Mouse (Mus musculus): ENCODE measurements around the gene Etfbkmt. TPM values are rescaled to one million over a fixed set of nuclear protein-coding genes. Genes with fewer than 3 reads are reported as not detected.
"Not testable (repeated sequence)": the region's sequence is repeated elsewhere in the genome, so short reads cannot be mapped to it uniquely, and the experiment has no call there.

The Etfbkmt gene
- polyA plus RNA-seq, 1 experiment: 16.1 TPM

GRCm38 (mm10) chr6:149116992-149117391 lies 22.7 kb upstream of the Etfbkmt start:
- TF ChIP-seq CTCF (conservative IDR thresholded peaks at IDR 0.05; ENCODE audit: insufficient read depth, insufficient read length, low read depth, low read length): no peak
- no peak for TF ChIP-seq POLR2A (IDR thresholded peaks at IDR 0.05; ENCODE audit: low read depth, low read length)
- Histone ChIP-seq H3K36me3 (ENCODE audit: control insufficient read depth, insufficient read depth, low read length) (no peaks in the 10 kb centered on the region), H3K27me3 (replicated peaks; ENCODE audit: control insufficient read depth, insufficient read depth, low read length) (no peaks in the 10 kb centered on the region), H3K4me3 (ENCODE audit: insufficient read depth, low read depth, low read length) (no peak overlapping the region), H3K27ac (ENCODE audit: insufficient read depth, low read depth, low read length) (no peak overlapping the region), H3K4me1 (ENCODE audit: control insufficient read depth, insufficient read depth, low read length) (peaks cover 6% of the 10 kb centered on the region; the same call in 1 of the 2 replicates)
- peak; percentile 45 for DNase-seq

GRCm38 (mm10) chr6:149118935-149119334 lies 20.7 kb upstream of the Etfbkmt start:
- 36% methylated on average over 2 of the region's 2 CpGs for whole genome bisulfite sequencing
- TF ChIP-seq POLR2A (IDR thresholded peaks at IDR 0.05; ENCODE audit: low read depth, low read length) (no peak), CTCF (conservative IDR thresholded peaks at IDR 0.05; ENCODE audit: insufficient read depth, insufficient read length, low read depth, low read length) (0 out of 2 replicates have a peak, but pooled peaks have one; percentile 11)
- Histone ChIP-seq H3K36me3 (ENCODE audit: control insufficient read depth, insufficient read depth, low read length) (no peaks in the 10 kb centered on the region), H3K4me1 (ENCODE audit: control insufficient read depth, insufficient read depth, low read length) (peaks cover 6% of the 10 kb centered on the region; the same call in 1 of the 2 replicates), H3K4me3 (ENCODE audit: insufficient read depth, low read depth, low read length) (no peak overlapping the region), H3K27me3 (replicated peaks; ENCODE audit: control insufficient read depth, insufficient read depth, low read length) (no peaks in the 10 kb centered on the region), H3K27ac (ENCODE audit: insufficient read depth, low read depth, low read length) (no peak overlapping the region)
- DNase-seq: peak; percentile 83

GRCm38 (mm10) chr6:149119853-149120252 lies 19.8 kb upstream of the Etfbkmt start:
- DNase-seq: peak; percentile 84
- 40% methylated on average over 2 of the region's 2 CpGs for WGBS
- no peak overlapping the region for H3K27ac ChIP-seq (ENCODE audit: insufficient read depth, low read depth, low read length)
- no peak overlapping the region for H3K4me3 ChIP-seq (ENCODE audit: insufficient read depth, low read depth, low read length)
- no peaks in the 10 kb centered on the region for H3K27me3 ChIP-seq (replicated peaks; ENCODE audit: control insufficient read depth, insufficient read depth, low read length)
- no peaks in the 10 kb centered on the region for H3K36me3 ChIP-seq (ENCODE audit: control insufficient read depth, insufficient read depth, low read length)
- TF ChIP-seq POLR2A (IDR thresholded peaks at IDR 0.05; ENCODE audit: low read depth, low read length) (no peak), CTCF (conservative IDR thresholded peaks at IDR 0.05; ENCODE audit: insufficient read depth, insufficient read length, low read depth, low read length) (peak; percentile 42)
- peaks cover 6% of the 10 kb centered on the region; the same call in 1 of the 2 replicates for H3K4me1 ChIP-seq (ENCODE audit: control insufficient read depth, insufficient read depth, low read length)

- no peaks in the 10 kb centered on the region for H3K36me3 ChIP-seq (ENCODE audit: control insufficient read depth, insufficient read depth, low read length)
- no peak for DNase-seq
- H3K27me3 ChIP-seq (replicated peaks; ENCODE audit: control insufficient read depth, insufficient read depth, low read length): no peaks in the 10 kb centered on the region
- H3K27ac ChIP-seq (ENCODE audit: insufficient read depth, low read depth, low read length): no peak overlapping the region
- H3K4me3 ChIP-seq (ENCODE audit: insufficient read depth, low read depth, low read length): no peak overlapping the region
- no peak for TF ChIP-seq POLR2A (IDR thresholded peaks at IDR 0.05; ENCODE audit: low read depth, low read length)
- TF ChIP-seq CTCF (conservative IDR thresholded peaks at IDR 0.05; ENCODE audit: insufficient read depth, insufficient read length, low read depth, low read length): no peak
- 89% methylated on average over 3 of the region's 3 CpGs for WGBS
- peaks cover 6% of the 10 kb centered on the region; the same call in 1 of the 2 replicates for H3K4me1 ChIP-seq (ENCODE audit: control insufficient read depth, insufficient read depth, low read length)
These were observed 16.6 kb upstream of the Etfbkmt start for GRCm38 (mm10) chr6:149123042-149123441.

- Histone ChIP-seq H3K27me3 (replicated peaks; ENCODE audit: control insufficient read depth, insufficient read depth, low read length) (no peaks in the 10 kb centered on the region), H3K36me3 (ENCODE audit: control insufficient read depth, insufficient read depth, low read length) (no peaks in the 10 kb centered on the region), H3K27ac (ENCODE audit: insufficient read depth, low read depth, low read length) (no peak overlapping the region), H3K4me3 (ENCODE audit: insufficient read depth, low read depth, low read length) (no peak overlapping the region), H3K4me1 (ENCODE audit: control insufficient read depth, insufficient read depth, low read length) (no peaks in the 10 kb centered on the region)
- 78% methylated on average over 4 of the region's 4 CpGs for WGBS
- DNase-seq: peak; percentile 75
- TF ChIP-seq CTCF (conservative IDR thresholded peaks at IDR 0.05; ENCODE audit: insufficient read depth, insufficient read length, low read depth, low read length) (peak; percentile 49), POLR2A (IDR thresholded peaks at IDR 0.05; ENCODE audit: low read depth, low read length) (no peak)
These were observed 13.0 kb upstream of the Etfbkmt start for GRCm38 (mm10) chr6:149126675-149127074.

- not testable (repeated sequence) for H3K27me3 ChIP-seq (replicated peaks; ENCODE audit: control insufficient read depth, insufficient read depth, low read length); DNase-seq; H3K36me3 ChIP-seq (ENCODE audit: control insufficient read depth, insufficient read depth, low read length); H3K4me1 ChIP-seq (ENCODE audit: control insufficient read depth, insufficient read depth, low read length); H3K27ac ChIP-seq (ENCODE audit: insufficient read depth, low read depth, low read length); H3K4me3 ChIP-seq (ENCODE audit: insufficient read depth, low read depth, low read length)
- WGBS: 89% methylated on average over 8 of the region's 8 CpGs
These were observed 9.8 kb upstream of the Etfbkmt start, which contains the start of gene Gm10203 for GRCm38 (mm10) chr6:149129870-149130269. Gm10203 (plus strand) TSS chr6:149130170.

GRCm38 (mm10) chr6:149131111-149131510 lies 8.5 kb upstream of the Etfbkmt start:
- no peaks in the 10 kb centered on the region for H3K27me3 ChIP-seq (replicated peaks; ENCODE audit: control insufficient read depth, insufficient read depth, low read length)
- H3K36me3 ChIP-seq (ENCODE audit: control insufficient read depth, insufficient read depth, low read length): no peaks in the 10 kb centered on the region
- peaks cover 9% of the 10 kb centered on the region for H3K4me1 ChIP-seq (ENCODE audit: control insufficient read depth, insufficient read depth, low read length)
- no peak for DNase-seq
- WGBS: 42% methylated on average over 3 of the region's 3 CpGs
- H3K27ac ChIP-seq (ENCODE audit: insufficient read depth, low read depth, low read length): no peak overlapping the region
- no peak overlapping the region for H3K4me3 ChIP-seq (ENCODE audit: insufficient read depth, low read depth, low read length)
- no peak for TF ChIP-seq POLR2A (IDR thresholded peaks at IDR 0.05; ENCODE audit: low read depth, low read length)
- TF ChIP-seq CTCF (conservative IDR thresholded peaks at IDR 0.05; ENCODE audit: insufficient read depth, insufficient read length, low read depth, low read length): no peak

Measured in kidney, adult 2 months (tissue).